Mouse (Mus musculus): Measurements from ENCODE around the gene Slc27a3.

Gene Slc27a3

GRCm38 (mm10) chr3:90389511-90390490 is at the start of gene Slc27a3:
Gene Slc27a3, minus strand, starts transcription at chr3:90389938.
- no peak for DNase-seq (ENCODE audit: low spot score)

- DNase-seq (ENCODE audit: low spot score) = no peak
Measured at GRCm38 (mm10) chr3:90437131-90437530, 47.4 kb upstream of the Slc27a3 start.

- DNase-seq (ENCODE audit: low spot score) = no peak
Measured at GRCm38 (mm10) chr3:90434073-90434730, 44.5 kb upstream of the Slc27a3 start.

GRCm38 (mm10) chr3:90433381-90434020 is 43.8 kb upstream of the Slc27a3 start, which contains the start of gene Ints3:
Gene Ints3, minus strand, starts transcription at chr3:90433622.
- peak; percentile 99 for DNase-seq (ENCODE audit: low spot score)

- DNase-seq (ENCODE audit: low spot score) = no peak
Measured at GRCm38 (mm10) chr3:90432811-90433219, 43.1 kb upstream of the Slc27a3 start.

- DNase-seq (ENCODE audit: low spot score) = no peak
Measured at GRCm38 (mm10) chr3:90432348-90432747, 42.6 kb upstream of the Slc27a3 start.

GRCm38 (mm10) chr3:90429576-90429975 is 39.8 kb upstream of the Slc27a3 start:
- DNase-seq (ENCODE audit: low spot score) = no peak

GRCm38 (mm10) chr3:90428186-90428585 is 38.4 kb upstream of the Slc27a3 start:
- DNase-seq (ENCODE audit: low spot score) = peak; percentile 80

GRCm38 (mm10) chr3:90427574-90427973 is 37.8 kb upstream of the Slc27a3 start:
- peak; percentile 81 for DNase-seq (ENCODE audit: low spot score)

- DNase-seq (ENCODE audit: low spot score) = no peak
Measured at GRCm38 (mm10) chr3:90425499-90425898, 35.8 kb upstream of the Slc27a3 start.

GRCm38 (mm10) chr3:90423549-90423948 is 33.8 kb upstream of the Slc27a3 start:
- no peak for DNase-seq (ENCODE audit: low spot score)

- peak; percentile 26 for DNase-seq (ENCODE audit: low spot score)
Measured at GRCm38 (mm10) chr3:90420696-90421095, 31.0 kb upstream of the Slc27a3 start.

- DNase-seq (ENCODE audit: low spot score) = no peak
Measured at GRCm38 (mm10) chr3:90413011-90413396, 23.3 kb upstream of the Slc27a3 start.

GRCm38 (mm10) chr3:90412312-90413010 is 22.7 kb upstream of the Slc27a3 start:
- peak; percentile 83 for DNase-seq (ENCODE audit: low spot score)

- DNase-seq (ENCODE audit: low spot score) = no peak
Measured at GRCm38 (mm10) chr3:90408721-90409120, 19.0 kb upstream of the Slc27a3 start.

GRCm38 (mm10) chr3:90406414-90406813 is 16.7 kb upstream of the Slc27a3 start:
- no peak for DNase-seq (ENCODE audit: low spot score)

- DNase-seq (ENCODE audit: low spot score) = no peak
Measured at GRCm38 (mm10) chr3:90404609-90405008, 14.9 kb upstream of the Slc27a3 start.

- DNase-seq (ENCODE audit: low spot score) = no peak
Measured at GRCm38 (mm10) chr3:90404121-90404520, 14.4 kb upstream of the Slc27a3 start.

GRCm38 (mm10) chr3:90400993-90401392 is 11.3 kb upstream of the Slc27a3 start:
- no peak for DNase-seq (ENCODE audit: low spot score)

- no peak for DNase-seq (ENCODE audit: low spot score)
Measured at GRCm38 (mm10) chr3:90395629-90396028, 5.9 kb upstream of the Slc27a3 start.

- no peak for DNase-seq (ENCODE audit: low spot score)
Measured at GRCm38 (mm10) chr3:90392661-90393060, 2.9 kb upstream of the Slc27a3 start.

GRCm38 (mm10) chr3:90391941-90392340 is 2.2 kb upstream of the Slc27a3 start:
- no peak for DNase-seq (ENCODE audit: low spot score)
